Mouse (Mus musculus) layer of hippocampus, postnatal 14 days (tissue): ENCODE measurements around the gene Siglecg. TPM values are rescaled to one million over a fixed set of nuclear protein-coding genes. Genes with fewer than 3 reads are reported as not detected.

Experiments
- DNase-seq, 2 experiments: peaks; one replicate each; pipeline ENCODE4 v3.0.0; 2021 to 2022; ENCODE audit warnings: low spot score in 2 of 2, mixed read lengths in 1 of 2
- microRNA-seq, 2 experiments: library from miRNA; unstranded; fragments of <30 nt; microRNA quantifications; one replicate each; pipeline ENCODE4 v1.2.0; 2021
- total RNA-seq, 2 experiments: library from RNA; stranded (reverse); gene quantifications; 2 replicates each; pipeline ENCODE4 v1.2.3; 2021

Siglecg gene
- total RNA-seq, 2 experiments from 2014 or later: 0.35 TPM; not detected in 1

DNA sequence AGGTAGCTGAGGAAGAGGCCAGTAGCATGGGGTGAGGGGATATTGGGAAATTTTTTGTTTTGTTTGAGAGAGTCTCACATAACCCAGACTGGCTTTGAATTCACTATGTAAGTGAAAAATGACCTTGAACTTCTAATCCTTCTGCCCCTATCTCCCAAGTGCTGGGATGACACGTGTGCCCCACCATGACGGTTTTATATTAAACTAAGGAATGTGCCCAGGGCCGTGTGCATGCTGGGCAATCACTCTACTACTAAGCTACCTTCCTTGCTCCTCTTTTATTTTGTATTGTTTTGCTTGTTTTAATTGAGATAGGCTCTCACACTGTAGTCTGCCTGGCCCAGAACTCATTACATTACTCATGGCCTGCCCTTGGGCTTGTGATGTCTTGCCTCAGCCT is 33.1 kb downstream of the Siglecg start:
- no peak for DNase-seq

DNA sequence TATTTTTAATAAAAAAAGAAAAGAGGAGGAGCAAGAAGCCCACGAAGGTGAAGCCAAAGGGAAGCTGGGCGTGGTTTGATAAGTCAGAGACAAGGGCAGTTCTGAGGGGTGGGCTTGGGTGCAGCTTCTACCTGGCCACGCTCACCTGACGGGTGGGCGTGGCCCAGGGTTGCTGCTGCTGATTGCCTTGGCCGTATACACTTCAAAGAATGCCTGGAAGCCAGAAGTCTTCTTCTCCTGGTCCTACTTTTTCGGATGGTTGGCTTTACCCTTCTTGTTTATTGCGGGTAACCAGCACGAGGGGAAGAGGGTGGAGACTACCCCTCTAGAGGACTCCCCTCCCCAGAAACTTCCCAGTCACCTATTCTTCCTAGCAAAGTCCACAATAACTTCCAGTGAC is 34.7 kb downstream of the Siglecg start:
- no peak for DNase-seq

DNA sequence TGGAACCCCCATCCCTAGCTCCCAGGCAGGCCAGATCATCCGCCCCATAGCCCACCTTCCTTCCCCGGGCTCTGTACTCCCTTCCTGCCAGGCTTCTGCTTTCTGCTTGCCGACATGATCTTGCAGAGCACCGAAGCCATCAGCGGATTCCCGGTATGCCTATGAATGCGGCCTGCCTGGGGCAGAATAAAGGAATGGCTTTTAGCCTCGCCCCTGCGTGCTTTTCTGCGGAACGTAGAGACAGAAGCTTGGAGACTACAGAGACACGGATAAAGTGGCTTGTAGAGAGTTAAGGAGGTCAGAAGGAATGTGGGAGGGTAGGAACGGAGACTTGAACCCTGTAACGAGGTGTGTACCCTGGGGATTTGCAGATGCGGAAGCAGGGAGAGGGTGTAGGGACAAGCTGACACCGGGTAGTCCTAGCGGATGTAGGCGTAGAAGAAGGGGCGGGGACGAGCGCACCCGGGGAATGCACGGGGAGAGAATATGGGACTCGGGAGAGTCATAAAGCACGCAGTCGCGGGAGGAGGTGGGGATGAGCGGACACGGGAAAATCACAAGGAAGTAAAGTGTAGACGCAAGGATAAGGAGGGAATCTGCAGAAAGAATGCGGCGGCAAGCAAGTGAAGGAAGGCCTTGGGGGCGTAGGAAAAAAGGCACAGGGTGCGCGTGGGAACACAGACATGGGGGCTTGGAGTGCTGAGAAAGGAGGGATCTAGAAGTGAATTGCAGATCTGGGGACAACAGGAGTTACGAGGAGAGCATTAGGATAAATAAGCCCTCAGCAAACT is 35.3 kb downstream of the Siglecg start:
- DNase-seq: peak; percentile 56 to 61

DNA sequence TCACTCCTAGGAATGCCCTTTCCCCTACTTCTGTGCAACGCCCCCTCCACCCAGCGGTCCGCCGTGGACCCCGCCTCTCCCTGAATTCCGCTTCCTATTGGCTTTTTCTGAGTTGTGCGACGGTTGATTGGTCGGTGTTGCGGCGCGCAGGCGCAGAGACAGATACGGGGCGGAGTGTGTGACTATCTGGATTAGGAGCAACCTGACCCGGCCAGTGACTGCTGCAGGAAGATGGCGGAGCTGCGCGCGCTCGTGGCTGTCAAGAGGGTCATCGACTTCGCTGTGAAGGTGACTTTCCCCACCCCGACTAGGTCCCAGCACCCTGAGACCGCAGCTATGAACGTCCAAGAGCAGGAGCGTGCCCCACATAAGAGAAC is 35.9 kb downstream of the Siglecg start, which contains the start of the genes Etfb and Gm45233:
Etfb (plus strand) TSS at position 167 of the 377 bp plus-strand sequence.
Gm45233 (plus strand) TSS at position 212 of the 377 bp plus-strand sequence.
- DNase-seq: peak; percentile 89 to 97

DNA sequence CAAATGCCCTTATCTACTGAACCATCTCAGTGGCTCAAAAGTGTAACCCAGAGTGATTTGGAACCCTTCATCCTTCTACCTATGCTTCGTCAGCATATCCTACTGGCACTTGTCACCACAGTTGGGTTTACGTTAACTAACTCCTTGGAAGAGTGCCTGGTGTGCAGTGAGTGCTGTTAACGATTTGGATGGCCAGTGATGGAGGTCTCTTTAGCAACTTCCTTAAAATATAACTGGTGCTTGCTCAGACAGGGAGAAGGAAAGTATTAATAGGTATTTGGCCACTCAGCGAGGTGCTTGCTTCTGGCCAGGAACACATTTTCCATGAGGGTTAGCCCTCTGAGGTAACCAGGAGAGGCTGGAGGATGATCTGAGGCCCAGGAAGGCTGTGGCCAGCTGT is 39.8 kb downstream of the Siglecg start:
- DNase-seq: no peak

DNA sequence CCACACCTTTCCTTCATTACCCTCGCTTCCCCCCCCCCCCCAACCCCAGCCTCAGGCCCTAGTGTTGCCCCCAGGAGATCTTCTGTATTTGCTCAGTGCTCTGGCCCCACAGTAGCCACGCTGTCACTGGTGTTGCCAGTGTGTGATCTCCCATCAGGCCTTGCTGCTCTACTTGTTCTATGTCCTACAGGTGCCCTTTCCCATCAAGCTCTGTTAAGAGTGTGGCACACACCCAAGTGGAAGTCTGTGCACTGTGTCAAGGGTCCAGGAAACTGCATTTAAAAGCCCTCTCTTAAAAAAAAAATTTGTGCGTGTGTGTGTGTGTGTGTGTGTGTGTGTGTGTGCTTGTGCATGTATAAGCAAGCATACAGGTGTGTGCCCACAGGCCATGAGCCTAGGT is 40.2 kb downstream of the Siglecg start:
- DNase-seq: no peak

DNA sequence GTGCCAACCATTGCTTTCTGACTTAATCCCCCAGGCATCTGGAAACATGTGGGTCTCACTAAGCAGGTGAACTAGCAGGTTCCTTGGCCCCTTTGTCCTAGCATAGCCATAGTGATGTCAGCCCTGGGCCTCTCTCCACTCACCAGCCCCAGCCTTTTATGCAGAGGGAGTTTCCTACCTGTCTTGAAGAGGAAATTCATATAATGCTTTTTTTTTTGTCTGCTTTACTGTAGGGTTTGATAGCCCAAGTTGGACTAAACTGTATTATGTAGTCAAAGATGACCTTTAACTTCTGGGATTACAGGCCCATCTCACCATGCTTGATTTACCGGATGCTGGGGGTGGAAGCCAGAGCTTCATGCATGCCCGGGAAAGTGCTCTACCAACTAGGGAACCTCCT is 41.8 kb downstream of the Siglecg start:
- no peak for DNase-seq

DNA sequence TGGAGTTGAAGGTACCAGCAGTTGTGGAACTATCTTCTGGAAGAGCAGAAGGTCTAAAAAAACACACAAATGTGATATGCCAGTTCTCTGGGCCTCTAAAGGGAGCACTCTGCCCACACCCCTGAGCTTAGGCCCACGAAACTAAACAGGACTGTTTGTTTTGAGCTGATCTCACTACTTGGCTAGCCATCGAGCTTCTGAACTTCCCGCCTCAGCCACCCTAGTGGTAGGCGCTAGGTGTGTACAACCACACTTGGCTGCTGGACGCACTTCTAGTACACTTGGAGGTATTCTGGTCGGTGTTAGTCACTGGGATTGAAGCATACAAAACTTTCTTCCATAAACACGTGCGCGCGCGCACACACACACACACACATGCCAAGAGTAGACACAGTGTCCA is 43.7 kb downstream of the Siglecg start:
- DNase-seq: no peak

DNA sequence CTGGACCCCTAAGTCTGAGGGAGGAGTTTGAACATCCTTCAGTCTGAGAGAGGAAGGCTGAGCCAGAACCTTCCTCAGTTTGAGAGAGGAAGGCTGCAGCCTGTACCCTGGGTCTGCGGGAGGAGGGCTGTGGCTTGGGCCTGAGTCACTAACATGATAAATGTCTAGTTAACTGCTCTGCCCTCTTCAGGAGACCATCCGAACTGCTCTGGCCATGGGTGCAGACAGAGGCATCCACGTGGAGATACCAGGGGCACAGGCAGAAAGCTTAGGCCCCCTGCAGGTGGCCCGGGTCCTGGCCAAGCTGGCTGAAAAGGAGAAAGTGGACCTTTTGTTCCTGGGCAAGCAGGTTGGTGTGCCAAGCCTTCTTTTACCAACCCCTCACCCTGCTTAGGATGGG is 44.6 kb downstream of the Siglecg start:
- DNase-seq: no peak

DNA sequence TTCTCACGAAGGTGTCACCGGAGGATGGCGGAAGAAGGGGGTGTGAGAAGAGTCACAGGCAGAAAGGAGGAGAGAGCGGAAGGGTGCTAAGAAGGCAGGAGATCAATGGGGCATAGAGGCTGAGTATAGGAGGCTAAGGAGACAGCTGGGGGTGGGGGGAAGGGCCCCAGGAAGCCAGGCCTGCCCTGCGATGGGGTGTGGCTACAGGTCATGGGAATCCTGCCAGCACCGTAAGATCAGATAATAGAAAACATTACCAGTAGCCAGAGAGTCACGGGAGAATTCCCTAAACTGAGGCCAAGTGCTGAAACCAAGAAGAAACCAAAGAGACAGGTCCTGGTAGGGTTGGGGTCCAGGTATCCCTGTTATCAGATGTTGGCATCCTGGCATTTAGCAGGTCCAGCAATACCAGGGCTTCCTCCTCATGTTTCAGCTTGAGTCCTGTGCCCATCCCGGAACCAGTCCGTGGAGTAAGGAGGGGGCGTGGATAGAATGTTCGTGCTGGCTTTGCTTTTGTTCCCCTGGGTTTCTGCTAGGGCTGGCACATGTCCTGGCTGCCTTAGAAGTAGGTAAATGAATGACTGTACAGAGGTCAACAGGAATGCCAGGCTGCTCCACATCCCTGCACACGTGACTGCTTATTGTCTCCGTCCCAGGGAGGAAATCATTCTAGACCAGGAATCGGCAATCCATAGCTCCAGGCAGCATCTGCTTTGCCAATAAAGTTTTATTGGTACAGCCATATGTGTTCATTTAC is 45.8 kb downstream of the Siglecg start:
- DNase-seq: no peak

DNA sequence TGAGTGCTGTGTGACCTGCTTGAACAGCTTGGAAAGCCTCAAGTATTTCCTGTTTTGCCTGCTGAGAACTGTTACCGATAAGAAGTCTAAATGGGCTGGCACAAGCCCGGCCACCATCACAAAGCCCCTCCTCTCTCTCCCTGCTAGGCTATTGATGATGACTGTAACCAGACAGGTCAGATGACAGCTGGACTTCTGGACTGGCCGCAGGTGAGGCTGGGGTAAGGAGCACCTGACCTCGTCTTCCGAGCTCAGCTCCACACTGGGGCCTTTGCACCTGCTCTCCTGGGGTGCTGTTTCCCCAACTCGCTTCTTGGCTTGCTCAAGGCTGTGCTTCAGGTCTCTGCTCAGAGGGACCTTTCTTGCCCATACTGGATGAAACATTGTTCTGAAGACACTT is 46.4 kb downstream of the Siglecg start:
- DNase-seq: no peak

DNA sequence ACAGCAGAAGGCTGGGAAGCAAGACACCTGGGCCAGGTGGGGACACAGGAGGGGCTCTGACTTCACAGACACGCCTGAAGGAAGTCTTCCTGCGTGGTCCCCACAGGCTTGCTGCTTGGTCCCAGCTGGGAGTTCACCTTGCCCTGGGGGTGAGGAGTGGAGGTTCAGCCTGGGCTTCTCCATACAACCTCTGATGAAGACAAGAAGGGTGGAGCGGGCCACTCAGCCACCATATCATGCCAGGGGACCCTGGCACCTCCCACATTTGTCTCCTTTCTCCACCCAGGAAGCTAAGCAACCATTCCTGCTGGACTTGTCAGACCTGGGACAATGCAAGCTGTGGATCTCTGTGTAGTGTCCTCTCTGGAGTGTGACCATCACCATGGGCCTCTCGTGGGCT is 54.8 kb downstream of the Siglecg start, which contains the start of gene Vsig10l:
Vsig10l (plus strand) TSS at position 301 of the 400 bp plus-strand sequence.
- no peak for DNase-seq

DNA sequence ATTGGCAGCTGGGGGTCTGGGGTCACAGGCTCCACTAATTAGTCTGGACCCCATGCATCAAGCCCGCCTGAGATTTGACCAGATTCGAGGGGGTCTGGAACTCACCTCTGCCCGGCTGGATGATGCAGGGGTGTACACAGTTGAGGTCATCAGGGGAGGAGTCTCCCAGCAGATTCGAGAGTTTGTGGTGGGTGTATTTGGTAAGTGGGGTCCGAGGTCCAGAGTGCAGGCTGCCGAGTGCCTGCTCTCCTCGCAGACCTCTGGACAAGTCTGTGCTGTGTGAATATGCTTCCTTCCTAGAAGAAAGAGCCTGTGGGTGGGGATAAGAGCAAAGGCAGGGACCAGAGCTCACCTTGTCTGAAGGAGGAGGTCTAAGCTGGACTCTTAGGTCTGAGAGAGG is 56.0 kb downstream of the Siglecg start:
- no peak for DNase-seq

DNA sequence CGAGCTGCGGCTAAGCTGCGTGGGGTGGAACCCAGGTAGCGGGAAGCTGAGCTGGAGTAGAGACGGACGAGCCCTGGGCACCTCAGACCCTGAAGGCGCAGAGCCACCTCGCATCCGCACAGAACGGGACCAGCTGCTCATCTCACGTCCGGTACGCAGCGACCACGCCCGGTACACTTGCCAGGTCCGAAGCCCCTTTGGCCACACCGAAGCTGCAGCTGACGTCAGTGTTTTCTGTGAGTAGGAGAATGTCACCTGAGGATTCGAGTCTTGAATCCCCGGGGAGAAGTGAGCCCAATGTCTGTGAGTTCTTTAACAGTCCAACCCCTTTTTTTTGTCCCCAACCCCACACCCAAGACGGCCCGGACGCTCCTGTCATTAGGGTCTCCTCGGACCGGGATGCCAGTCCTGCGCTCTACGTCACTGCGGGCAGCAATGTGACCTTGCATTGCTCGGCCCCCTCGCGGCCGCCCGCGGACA is 56.9 kb downstream of the Siglecg start:
- DNase-seq: no peak

DNA sequence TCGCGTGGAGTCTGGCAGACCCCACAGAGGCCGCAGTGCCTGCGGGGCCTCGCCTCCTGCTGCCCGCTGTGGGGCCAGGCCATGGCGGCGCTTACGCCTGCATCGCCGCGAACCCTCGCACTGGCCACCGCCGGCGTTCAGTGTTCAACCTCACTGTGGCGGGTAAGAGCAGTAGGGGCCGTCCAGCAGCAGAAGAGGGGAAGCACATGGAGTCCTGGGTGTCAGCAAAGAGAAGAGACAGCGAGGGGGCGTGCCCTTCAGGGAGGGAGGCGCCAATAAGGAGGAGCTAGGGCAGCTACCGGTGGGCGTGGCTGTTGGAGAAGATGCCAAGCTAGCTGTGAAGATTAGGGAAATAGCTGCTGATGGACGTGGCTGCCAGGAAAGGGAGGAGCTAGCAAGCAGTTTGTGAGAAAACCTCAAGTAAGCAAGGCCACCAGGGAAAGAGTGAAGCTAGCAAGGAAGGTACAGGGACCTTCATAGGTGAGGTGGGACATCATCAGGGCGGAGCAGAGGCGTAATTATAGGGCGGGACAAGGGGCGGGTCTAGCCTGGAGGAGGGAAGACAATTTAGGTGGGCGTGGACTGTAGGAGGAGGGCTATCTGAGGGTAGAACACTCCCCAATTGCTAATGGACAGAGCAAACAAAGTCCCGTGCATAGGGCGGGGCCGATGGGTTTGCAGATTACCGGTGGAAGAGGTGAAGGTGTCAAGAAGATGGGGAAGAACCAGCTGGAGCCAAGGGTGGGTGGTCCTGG is 57.5 kb downstream of the Siglecg start:
- DNase-seq: peak; percentile 77 to 81

DNA sequence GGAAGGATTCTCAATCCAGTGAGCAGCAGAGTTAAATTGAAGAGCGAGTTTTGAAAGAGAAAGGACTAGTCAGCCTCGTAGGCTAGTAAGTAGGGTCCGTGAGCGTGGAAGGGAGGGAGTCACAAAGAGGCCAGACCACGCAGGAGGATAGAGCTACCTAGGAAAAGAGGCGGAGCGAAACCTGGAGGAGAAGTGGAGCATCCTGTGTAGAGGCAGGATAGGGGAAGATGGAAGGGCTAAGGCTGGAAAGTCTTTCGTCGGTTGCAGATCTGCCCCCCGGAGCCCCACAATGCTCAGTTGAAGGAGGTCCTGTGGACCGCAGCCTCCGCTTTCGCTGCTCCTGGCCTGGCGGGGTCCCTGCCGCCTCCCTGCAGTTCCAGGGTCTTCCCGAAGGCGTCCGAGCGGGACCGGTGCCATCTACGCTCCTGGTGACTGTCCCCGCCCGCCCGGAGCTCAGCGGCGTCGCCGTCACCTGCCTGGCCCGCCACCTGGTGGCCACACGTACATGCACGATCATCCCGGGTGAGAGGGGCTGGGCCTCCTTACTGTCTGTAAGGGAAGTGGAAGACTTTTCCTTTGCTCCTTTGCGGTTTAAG is 58.2 kb downstream of the Siglecg start:
- peak; percentile 67 to 74 for DNase-seq

Small RNAs within 50 kb of the gene (microRNA-seq; reads per million reads assigned to microRNA genes)
- 0.28 to 1.1 reads per million in 2 experiments for gene Mir7051

Other genes with a start within 250 kb of the Siglecg start
- gene Zfp715, start 94.9 kb upstream of the Siglecg start, total RNA-seq: 10 to 100 TPM; 20.0 to 22.0 TPM
- gene Siglecf, start 56.9 kb upstream of the Siglecg start, total RNA-seq: under 1 TPM; 0.69 to 0.92 TPM
- gene Lim2, start 19.5 kb downstream of the Siglecg start, total RNA-seq: not detected
- not detected for gene Nkg7, start 28.9 kb downstream of the Siglecg start, total RNA-seq
- not detected for gene Cldnd2, start 32.6 kb downstream of the Siglecg start, total RNA-seq
- 10 to 100 TPM; 65.6 to 75.0 TPM for gene Etfb, start 35.9 kb downstream of the Siglecg start, total RNA-seq
- 1 to 10 TPM in 1 of 2 experiments, under 1 TPM in 1; 0.93 to 1.1 TPM for gene Gm45233, start 35.9 kb downstream of the Siglecg start, total RNA-seq
- 1 to 10 TPM; 2.6 to 3.5 TPM for gene Vsig10l, start 54.9 kb downstream of the Siglecg start, total RNA-seq
- 10 to 100 TPM; 43.2 to 45.0 TPM for gene Iglon5, start 81.9 kb downstream of the Siglecg start, total RNA-seq
- not detected for gene 4931406B18Rik, start 97.7 kb downstream of the Siglecg start, total RNA-seq
- 1 to 10 TPM; 6.5 to 6.8 TPM for gene Cd33, start 136.2 kb downstream of the Siglecg start, total RNA-seq
- 1 to 10 TPM; 5.9 to 6.5 TPM for gene Zfp658, start 154.1 kb downstream of the Siglecg start, total RNA-seq
- 10 to 100 TPM; 20.5 to 25.1 TPM for gene Zfp719, start 171.4 kb downstream of the Siglecg start, total RNA-seq
- under 1 TPM in 1 of 2 experiments, not detected in 1; 0.39 TPM for gene Zfp819, start 199.0 kb downstream of the Siglecg start, total RNA-seq
- gene Ceacam18, start 226.5 kb downstream of the Siglecg start, total RNA-seq: under 1 TPM; 0.19 to 0.28 TPM